Mouse (Mus musculus) right cerebral cortex, postnatal 14 days (tissue): Measurements from ENCODE around the gene Csf1.

ENCODE experiments used
- DNase-seq: peaks from one replicate; pipeline ENCODE4 v3.0.0; 2022

Gene Csf1

DNA sequence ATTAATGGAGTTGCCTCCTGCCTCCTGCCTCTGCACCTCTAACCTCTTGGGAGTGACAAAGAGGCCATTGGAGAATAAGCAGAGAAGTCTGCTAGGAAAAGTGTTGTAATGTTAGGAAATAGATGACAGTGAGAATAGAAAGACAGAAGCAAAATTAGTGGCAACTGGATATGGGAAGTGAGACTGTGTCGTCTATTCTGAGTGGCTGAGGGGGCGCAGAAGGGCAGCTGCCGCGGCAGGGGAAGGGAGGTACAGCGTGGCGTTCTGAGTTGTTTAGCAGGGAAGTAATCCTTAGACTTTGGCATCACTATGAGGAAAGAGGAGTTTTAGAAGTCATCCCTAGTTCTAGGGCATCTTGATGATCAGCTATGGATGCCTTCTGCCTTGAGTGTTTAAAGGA lies 17.7 kb upstream of the Csf1 start:
- no peak for DNase-seq

DNA sequence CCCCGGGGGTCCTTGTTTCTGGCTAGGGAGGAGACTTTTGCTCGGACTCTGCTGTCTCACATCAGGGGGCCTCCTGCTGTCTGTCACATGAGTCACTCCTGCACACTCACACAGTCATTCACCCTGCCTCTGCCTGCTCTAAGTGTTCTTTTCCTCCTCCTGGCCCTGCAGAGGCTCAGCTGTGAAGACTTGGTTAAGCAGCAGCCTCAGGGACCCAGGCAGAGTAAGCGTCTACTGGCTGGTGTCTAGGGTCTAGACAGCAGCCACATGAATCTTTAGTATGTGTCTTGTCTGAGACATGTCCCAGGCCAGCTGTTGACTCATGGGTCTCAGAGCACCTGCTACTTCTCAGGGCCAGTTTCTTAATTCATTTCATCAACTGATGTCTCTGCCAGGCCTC lies 16.0 kb upstream of the Csf1 start:
- no peak for DNase-seq

DNA sequence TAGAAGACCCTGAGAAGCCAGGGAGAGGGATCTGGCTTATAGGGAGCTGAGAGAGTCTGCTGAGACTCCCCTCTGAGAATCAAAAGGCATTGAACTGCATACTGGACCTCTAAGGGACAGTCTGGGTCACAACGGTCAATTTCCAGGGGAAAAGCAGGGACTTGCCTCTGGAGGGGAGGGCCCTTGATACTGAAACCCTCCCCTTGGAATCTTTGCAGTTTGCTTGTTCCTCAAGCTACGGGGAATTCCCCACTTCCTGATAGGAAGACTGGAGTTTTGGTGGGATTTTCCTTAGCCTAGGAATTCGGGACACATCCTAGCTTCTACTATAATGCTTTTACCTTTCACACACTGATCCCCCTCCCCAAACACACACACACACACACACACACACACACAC lies 15.5 kb upstream of the Csf1 start:
- no peak for DNase-seq

DNA sequence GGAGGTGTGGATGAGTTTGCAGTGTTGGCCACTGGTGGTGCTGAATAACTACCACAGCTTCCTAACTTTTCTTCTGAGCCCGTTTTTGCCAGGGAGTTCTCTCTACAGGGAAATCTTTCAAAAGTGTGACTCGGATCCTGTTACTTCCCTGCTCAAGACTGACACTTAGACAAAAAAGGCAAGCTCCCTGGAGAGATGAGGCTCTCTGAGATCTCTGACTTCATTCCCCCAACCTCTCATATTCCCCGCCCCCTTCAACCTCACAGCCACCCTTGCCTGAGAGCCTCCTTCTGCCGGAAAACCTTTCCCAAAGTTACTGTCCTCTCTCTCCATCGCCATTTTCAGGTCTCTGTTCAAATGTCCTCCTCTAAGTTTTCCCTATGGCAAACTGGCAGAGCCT lies 14.8 kb upstream of the Csf1 start:
- DNase-seq, result no peak

DNA sequence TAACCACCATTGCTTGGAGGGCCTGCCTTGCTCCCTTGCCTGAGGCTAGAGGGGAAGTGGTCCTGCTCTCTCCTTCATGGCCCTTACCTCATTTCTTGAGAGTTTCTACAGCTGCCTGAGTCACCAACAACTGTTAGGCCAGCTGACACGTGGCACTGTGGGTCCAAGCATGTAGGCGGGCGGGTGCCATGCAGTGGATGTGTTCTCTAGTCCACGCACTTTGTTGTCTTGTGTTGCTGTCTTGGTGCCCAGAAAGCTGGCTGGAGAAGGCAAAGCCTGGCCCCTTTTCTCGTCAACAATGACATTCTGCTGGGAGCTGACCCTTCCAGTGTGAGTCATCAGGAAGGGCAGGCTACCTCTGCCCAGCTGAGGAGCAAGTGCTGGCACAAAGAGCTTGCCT lies 12.6 kb upstream of the Csf1 start:
- no peak for DNase-seq

DNA sequence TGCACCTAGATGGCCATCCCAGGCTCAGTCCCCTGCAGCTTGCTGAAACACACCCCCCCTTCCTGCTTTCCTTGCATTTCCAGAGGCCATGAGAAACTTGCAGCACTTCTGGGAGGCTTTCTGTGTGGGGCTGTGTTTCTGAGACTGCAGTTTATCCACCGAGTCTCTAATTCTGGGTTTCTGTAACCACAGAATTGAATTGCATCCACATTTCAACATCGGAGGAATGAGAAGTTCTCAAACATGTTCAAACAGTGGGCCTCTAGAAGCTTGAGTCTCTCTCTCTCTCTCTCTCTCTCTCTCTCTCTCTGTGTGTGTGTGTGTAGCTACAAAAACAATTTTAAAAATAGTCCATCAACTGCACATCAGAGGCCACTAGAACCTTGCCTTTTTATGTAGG lies 9.4 kb upstream of the Csf1 start:
- no peak for DNase-seq

DNA sequence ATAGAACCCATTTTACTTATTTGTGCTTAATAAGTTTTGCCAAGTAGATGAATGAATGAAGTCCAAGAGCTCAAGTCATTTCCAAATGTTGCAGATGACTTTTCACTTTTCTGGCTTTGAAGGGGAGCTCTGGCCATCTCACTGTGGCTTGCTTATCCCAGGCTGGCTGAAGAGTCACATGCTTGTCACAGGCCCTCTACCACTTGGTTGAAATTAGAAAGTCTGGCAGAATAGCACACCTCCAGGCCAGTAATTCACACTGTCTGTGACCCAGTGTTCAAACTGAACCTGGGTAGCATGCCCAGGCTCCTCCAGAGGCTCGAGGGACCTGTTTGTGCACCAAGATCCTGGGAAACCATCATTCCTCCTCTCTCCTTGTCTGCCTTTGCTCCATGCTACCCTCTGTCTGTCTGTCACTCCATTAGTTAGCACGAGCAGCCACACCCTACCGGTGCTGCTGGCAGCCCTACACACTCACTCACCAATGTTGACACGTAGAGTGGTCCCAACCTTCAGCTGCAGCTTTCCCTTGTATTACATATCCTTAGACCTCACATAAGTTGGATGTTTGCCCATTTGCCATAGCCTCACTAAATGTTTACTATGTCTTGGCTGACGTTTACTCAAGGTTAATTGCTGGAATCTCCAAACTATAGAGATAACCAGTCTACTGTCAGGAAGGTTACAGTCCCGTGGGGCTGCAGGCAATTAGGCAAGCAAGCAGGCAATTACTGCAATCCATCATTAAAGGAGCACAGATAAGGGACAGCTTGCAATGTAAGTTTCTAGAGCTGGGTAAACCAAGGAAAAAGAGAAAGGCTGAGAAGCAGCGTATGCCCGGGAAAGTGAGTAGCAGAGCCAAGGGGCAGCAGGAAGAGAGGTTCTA lies 8.1 kb upstream of the Csf1 start:
- DNase-seq, result no peak

DNA sequence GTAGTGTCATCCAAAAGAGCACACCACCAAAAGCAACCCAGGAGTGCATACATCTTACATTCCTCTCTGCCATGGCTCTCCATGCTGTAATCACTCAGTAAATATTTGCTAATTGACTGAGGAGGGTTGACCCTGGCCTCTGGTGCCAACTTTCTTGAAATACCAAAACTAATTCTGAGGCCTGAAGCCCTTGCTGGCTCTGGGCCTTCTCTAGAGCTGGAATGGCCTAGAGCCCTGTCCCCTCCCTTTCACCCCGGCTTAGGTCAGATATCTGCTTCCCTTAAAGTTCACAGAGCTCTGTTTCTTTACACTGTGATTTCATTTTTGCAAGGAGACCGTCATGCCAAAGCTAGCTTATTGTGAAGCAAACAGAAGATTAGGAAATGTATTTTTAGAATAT lies 6.5 kb upstream of the Csf1 start:
- DNase-seq, result no peak

DNA sequence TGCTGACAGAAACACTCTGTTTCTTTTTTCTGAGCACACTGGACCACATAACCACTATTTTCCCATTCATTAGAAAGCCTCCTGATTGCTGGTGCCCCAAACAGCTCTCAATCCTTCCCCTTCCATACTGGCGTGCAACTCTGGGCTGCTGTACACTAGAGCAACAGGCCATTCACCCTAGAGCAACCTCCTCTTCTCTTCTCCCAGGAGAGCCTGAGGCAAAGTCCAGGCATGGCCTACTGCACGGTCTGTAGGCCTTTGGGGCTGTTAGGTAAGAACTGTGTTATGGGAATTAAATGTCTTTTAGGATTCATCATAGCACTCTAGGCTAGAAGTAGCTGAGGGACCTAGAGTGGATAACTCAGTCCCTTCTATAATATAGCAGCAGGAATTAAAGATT lies 5.7 kb upstream of the Csf1 start:
- DNase-seq, result no peak

DNA sequence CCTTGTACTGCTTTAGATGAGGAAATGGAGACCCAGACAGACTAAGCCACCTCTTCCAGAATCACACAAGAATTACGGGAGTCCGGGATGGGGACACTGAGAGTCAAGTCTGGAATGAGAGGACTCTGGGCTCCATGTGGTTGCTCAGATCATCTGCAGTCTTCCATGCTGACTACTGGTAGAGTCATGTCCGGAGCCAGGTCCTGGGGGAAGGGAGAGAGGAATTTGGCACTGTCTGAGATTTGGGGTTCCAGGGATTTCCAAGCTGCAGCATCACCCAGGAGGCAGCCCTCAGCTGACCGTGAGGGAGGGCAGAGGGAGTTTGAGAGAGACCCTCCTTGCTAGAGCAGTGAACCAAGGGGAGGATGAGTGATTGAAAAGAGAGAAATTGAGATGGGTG lies 3.3 kb upstream of the Csf1 start:
- DNase-seq, result no peak

DNA sequence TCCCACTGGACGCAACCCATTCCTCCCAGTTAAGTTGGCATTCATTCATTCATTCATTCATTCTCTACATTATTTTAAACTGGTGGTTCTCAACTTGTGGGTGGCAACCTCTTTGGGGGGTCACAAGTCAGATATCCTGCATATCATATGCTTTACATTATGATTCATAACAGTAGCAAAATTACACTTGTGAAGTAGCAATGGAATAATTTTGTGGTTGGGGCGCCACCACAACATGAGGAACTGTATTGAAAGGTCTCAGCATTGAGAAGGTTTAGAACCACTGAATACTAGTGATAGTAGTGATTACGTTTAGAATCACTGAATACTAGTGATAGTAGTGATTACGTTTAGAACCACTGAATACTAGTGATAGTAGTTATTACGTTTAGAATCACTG lies 1.2 kb upstream of the Csf1 start:
- DNase-seq, result no peak

DNA sequence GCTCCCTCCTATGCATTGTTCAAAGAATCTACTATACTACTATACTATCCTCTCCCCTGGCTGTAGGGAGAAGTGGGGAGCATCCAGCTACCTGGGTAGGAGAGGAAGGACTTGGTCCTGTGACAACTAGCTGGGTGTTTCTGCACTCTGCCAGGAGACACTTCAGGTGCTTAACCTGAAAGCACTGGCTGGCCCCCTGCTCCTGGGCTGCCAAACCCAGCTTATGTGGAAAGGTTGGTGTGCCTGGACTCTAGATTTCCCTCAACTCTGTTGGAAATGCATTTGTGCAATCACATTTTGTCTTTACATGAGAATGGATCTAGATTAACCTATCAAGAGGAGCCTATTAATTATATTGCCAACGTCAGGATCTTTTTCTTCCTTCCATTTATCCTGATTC lies 502 bp upstream of the Csf1 start:
- no peak for DNase-seq

DNA sequence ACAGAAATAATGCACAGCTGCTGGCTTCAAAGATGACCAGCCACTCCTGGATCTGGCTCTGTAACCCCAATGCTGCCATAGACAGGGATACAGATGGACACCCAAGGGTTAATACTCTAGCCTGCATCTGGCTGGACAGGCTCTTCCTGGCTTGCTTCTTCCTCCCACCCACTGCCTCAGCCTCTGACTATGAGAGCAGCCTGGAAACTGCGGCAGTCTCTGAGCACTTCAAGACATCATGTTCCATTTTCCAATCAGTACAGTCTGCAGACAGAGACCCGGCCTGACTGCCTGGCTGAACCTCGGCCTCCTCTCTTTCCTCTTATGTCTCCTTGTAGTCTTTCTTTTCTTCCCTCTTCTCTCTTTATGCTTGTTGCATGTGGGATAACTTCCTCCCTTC lies 1.6 kb downstream of the Csf1 start:
- DNase-seq, result no peak

DNA sequence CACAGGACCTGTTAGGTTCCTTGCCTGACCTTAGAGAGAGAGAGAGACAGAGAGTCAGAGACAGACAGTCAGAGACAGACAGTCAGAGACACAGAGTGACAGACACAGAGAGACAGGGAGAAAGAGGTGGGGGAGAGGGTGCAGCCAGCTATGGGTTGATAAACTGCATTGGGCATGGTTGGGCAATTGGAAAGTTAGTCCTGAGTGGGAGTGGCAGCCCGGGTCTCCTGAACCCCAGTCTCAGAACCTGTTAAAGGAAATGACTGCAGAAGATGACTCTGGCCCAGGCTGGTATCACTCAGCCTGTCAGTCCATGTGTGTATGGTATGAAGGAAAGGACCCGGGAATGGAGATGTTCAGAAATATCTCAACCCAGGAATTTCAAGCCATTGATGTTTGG lies 2.1 kb downstream of the Csf1 start:
- no peak for DNase-seq

DNA sequence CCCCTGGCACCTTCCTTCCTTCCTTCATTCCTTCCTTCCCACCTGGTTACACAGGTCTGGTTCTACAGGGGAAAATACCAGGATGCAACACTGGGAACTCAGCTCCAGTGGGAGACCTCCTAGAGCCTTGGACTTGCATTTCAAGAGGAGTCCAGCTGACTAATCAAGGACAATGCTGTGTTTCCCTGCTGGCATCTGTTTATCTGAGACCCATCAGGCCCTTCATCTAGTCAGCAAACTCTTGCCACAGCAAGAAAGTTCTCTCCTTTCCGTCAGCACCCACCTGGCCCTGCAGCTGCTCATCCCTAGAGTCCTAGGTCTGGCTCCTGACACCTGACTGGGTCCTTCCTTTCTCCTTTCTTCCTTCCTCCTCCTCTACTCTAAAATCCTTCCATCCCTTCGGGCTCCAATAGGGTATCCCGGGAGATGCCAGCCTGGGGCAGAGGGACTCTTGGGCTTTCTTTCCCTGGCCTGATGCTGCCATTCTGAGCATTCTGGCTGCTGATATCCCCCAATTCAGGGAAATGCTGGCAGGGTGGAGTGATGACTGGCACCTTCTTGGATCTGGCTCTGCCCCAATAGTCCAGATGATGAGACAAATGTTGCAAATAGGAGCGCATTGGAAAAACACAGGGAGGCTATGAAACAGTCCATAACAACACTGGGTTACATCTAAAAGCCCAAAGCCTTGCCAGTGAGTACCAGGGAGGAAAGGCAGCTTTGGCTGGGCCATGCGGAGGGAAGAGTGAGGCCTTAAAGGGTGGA lies 2.7 kb downstream of the Csf1 start:
- no peak for DNase-seq

DNA sequence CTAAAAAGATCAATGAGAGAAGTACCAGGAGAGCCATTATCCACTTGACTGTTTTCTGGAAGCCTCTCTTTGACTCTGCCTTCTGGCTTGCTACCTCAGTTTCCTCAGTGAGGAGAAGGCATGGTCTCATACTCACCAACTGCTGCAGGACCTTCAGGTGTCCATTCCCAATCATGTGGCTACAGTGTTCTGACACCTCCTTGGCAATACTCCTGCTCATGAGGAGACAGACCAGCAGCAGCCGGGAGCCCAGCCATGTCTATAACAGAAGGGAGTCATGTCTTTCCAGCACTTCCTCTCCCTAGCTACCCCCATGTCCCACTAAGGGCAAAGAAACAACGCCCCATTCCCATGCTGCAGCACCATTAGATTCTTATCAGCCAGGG lies 3.8 kb downstream of the Csf1 start:
- no peak for DNase-seq

DNA sequence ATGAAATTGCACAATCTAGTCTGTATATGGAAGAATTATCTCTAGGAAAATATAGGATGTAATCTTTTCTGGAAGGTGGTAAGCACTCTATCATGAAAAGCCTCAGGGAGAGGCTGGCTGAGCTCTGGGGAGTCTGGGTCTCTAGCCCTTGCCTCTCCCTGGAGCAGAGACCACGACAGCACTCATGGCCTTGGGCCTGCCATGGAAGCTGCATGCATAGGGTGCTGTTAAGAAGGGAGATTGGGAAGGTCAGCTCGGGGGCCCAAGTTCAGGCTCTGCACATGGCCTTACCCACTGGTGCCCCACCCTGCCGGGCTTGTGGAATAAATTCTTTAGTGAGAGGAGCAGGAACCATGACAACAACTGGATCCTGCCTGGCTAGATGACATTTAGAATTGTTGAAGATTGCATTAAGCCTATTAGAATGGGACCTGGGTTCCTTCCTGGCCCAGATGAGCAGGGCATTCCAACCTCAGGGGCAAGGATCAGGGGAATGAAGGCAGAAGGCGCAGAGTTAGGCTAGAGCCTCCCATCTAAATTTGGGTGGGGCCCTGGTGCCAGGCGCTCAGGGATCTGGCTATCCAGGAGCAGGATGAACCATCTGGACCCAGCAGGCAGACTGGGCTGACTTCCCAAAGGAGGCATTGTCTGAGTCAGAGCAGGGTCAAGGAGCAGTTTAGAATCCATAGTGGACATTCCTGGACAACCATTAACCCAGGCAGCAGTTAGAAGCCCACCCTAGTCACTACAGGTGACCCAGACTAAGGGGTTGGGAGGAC lies 4.4 kb downstream of the Csf1 start:
- no peak for DNase-seq

DNA sequence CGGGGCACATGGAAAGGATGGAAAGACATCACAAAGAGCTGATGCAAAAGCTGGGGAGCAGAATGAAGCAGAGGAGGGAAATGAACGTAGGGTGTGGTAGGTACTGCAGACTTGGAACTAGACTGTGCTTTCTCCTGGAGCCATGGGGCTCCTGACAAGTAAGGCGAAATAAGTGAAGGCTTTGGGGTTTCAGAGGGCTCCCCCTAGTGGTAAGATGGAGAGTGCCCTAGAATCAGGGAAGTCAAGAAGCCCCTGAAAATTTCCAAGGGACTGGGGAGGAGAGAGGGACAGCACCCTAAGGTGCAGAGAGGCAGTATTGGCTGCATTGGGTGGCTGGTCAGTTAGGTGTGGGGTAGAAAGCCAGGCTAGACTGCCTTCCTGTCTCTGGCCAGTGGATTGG lies 5.6 kb downstream of the Csf1 start:
- no peak for DNase-seq

DNA sequence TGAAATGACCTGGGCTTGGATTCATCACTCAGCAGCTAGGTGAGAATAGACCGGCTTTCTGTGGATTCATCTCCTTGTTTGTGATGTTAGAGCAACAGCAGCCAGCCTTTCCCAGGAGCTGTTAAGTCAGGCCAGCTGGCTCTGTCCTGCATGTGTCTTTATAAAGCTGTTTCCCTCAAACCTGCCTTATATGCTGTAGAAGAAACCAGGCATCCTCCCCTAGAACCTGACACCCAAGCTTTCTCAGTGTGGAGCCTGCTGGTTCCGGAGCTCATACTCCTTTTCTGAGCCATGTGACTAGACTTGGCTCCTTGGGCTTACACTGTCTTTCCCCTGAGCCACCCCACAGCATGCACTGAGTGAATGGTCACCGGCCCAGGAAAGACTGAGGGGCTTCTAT lies 8.7 kb downstream of the Csf1 start:
- DNase-seq, result no peak

DNA sequence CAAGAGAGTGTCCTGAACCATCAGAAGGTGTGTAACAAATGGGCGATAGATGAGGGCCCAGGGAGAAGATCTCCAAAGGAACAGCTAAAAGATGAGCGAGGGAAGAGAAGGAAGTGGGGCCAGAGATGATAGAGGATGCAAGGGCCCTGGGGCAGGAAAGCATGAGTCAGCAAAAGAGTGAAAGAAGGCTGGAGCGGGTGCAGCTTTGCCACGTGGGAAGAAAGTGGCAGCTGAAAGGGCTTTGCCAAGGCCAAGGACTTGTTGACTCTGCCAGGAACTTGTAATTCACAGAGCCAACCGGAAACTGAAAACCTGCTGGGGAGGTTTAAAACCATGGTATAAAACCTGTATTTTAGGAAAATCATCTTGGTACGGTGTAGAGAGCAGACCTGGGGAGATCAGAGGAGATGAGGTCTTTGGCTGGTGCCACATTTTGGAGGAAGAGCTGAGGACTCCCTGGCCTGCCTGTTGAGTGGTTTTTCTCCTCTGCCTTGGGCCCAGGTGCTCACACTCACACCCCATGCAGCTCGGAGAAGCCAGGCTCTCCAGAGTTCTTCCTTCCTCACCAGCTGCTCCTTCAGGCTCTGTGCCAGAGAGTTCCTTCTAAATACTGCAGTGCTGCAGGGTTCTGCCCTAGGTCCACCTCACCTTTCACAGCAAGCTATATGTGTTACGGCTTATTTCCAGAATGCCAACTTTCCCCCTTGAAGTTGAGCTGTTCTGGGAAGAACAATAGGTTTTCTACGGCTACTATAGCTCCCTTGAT lies 9.3 kb downstream of the Csf1 start:
- DNase-seq, result no peak

DNA sequence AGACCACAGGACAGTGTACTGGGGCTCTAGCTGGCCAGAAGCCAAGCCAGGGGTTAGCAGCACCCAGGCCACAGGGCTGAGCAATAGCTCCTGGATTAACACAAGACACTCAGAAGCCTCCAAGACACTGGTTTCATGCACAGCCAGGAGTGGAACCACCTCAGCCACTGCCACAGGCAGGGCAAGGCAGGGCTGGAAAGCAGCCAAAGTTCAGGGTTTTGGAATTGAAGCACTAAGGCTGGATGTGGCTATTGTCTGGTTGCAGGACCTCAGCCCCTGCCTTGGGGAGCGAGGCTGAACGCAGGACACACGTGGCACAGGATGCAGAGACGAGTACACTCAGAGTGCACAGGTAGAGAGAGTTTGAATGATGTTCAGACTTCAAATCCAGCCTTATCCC lies 10.8 kb downstream of the Csf1 start:
- no peak for DNase-seq

DNA sequence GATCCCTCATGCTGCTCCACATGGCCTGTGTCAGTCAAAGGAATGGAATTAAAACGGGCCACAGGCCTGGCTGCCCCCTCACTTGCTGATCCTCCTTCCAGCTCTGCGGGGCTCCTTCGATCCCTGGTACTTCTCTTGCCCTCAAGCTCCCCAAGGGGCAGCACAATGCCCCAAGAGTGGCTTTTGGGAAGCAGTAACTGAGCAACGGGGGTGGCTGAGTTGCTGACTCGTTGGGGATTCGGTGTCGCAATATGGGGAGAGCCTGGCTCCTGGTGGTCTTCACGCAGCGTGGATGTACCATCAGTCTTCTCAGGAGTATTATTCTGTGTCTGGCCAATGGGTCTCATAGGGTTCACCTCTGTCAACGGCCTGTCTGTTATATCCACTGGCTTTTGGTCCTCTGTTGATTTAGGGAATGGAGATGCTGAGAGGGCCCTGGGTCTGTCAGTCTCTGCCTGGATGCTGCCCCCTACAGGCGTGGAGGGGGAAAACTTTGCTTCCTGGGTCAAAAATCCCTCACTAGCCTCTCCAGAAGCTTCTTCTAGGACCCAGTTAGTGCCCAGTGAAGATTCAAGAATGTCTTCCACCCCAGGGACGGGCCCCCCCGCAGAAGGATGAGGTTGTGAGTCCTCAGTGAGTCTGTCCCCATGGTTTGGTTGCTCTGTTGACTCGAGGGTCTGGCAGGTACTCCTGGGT lies 11.9 kb downstream of the Csf1 start:
- DNase-seq, result no peak
